ENCODE assay signal across 8 mouse cellular contexts in genomic region chr7:27860396-27861235, GRCm38 (mm10). TPM values are rescaled to one million over a fixed set of nuclear protein-coding genes. Genes with fewer than 3 reads are reported as not detected.
DNase-seq lines count a peak whose midpoint lies in the region; ATAC-seq lines count a peak whose summit lies in the region.

No protein-coding gene starts in this region.

- no peaks in the 10 kb centered on the region for H3K27me3 ChIP-seq in hindbrain, embryonic 14.5 days (ENCODE audit: control insufficient read depth, insufficient read depth, low read length)

- no peaks in the 10 kb centered on the region; the same call in 1 of the 2 replicates for H3K4me1 ChIP-seq in hindbrain, embryonic 14.5 days (replicated peaks; ENCODE audit: control insufficient read depth, insufficient read depth, low read length)

- under 1% methylated on average over 22 of the region's 22 CpGs for WGBS in hindbrain, embryonic 14.5 days

- peaks cover 16% of the 10 kb centered on the region for H3K36me3 ChIP-seq in hindbrain, embryonic 14.5 days (replicated peaks; ENCODE audit: control insufficient read depth, insufficient read depth)

- DNase-seq in MN1 (ENCODE audit: low spot score) = peak; percentile 13
- DNase-seq in cerebellum, postnatal 36 days = peak; percentile 15 to 31
- DNase-seq in frontal cortex, postnatal 36 days (ENCODE audit: low spot score in 2 of 2) = peak; percentile 31 to 47
- DNase-seq in hindbrain, embryonic 14.5 days (ENCODE audit: low spot score) = peak; percentile 43
- DNase-seq in layer of hippocampus, postnatal 36 days = peak; percentile 41 to 54
- peak; percentile 87 for DNase-seq in lung, postnatal 25 days (ENCODE audit: low spot score)
- DNase-seq in retina, adult 2 months (ENCODE audit: low read depth, low spot score) = peak; percentile 50
- peak; percentile 80 for DNase-seq in thymus, postnatal 25 days

- H3K4me3 ChIP-seq in hindbrain, embryonic 14.5 days (replicated peaks; ENCODE audit: low read length) = peak overlapping the region; percentile 44

- no peaks in the 10 kb centered on the region for H3K9me3 ChIP-seq in hindbrain, embryonic 14.5 days (ENCODE audit: control insufficient read depth, low read length)

- H3K27ac ChIP-seq in hindbrain, embryonic 14.5 days = peak overlapping the region; percentile 32; the same call in 1 of the 2 replicates

- H3K4me2 ChIP-seq in hindbrain, embryonic 14.5 days (replicated peaks) = peak overlapping the region; percentile 75

- ATAC-seq in hindbrain, embryonic 14.5 days (ENCODE audit: low FRiP score) = peak; percentile 71; the same call in 1 of the 2 replicates

- peak overlapping the region; percentile 61 for H3K9ac ChIP-seq in hindbrain, embryonic 14.5 days

RNA-seq across cellular contexts. Expression of gene Zfp607a, which starts 3.3 kb away (rescaled TPM):
- 0.72 and 1.6 TPM in 2 replicates for polyA plus RNA-seq in hindbrain, embryonic 14.5 days (2014; fragmentation: Nextera tagmentation; extraction: Ambion mirVana)
- 1 to 10 TPM; 1.9 to 2.5 TPM for total RNA-seq in layer of hippocampus, postnatal 36 days (2021)

RNA-seq across cellular contexts. Expression of gene Zfp59, which starts 22.2 kb away (rescaled TPM):
- 11.4 and 14.9 TPM in 2 replicates for polyA plus RNA-seq in hindbrain, embryonic 14.5 days (2014; fragmentation: Nextera tagmentation; extraction: Ambion mirVana)
- 1 to 10 TPM; 4.1 to 4.4 TPM for total RNA-seq in layer of hippocampus, postnatal 36 days (2021)

RNA-seq across cellular contexts. Expression of gene Zfp626, which starts 53.6 kb away (rescaled TPM):
- polyA plus RNA-seq in hindbrain, embryonic 14.5 days (2014; fragmentation: Nextera tagmentation; extraction: Ambion mirVana) = 1.6 and 1.8 TPM in 2 replicates
- 1 to 10 TPM; 8.8 to 10.0 TPM for total RNA-seq in layer of hippocampus, postnatal 36 days (2021)

Comparison
In these comparisons a context has a peak if more than half of its experiments do, and no peak if none do; other contexts are left out.
1. Peak in every context shown above with its lines: DNase-seq, ATAC-seq, H3K4me3 ChIP-seq and H3K27ac ChIP-seq.
2. DNase-seq: peak in every context shown above with its lines; median percentile 87 in lung, postnatal 25 days; 80 in thymus, postnatal 25 days; 50 in retina, adult 2 months; 48 in layer of hippocampus, postnatal 36 days; 43 in hindbrain, embryonic 14.5 days; 39 in frontal cortex, postnatal 36 days; 23 in cerebellum, postnatal 36 days; 13 in MN1.